Mouse (Mus musculus) small intestine, adult 2 months (tissue): ENCODE data around the gene Kirrel3. TPM values are rescaled to one million over a fixed set of nuclear protein-coding genes. Genes with fewer than 3 reads are reported as not detected.

Source experiments
- H3K27ac ChIP-seq: fragments of 200-500 bp; 2 replicates; pipeline ENCODE4 v1.5.1; 2012; ENCODE audit warnings: low read depth, low read length, control low read depth, inconsistent platforms; ENCODE audit not compliant: insufficient read depth
- H3K27me3 ChIP-seq: fragments of 200-500 bp; 2 replicates; pipeline ENCODE4 v1.6.1; 2012; ENCODE audit warnings: mild to moderate bottlenecking, moderate library complexity, low read length, inconsistent platforms; ENCODE audit not compliant: control insufficient read depth, insufficient read depth
- H3K36me3 ChIP-seq: fragments of 200-500 bp; 2 replicates; pipeline ENCODE4 v1.6.1; 2012; ENCODE audit warnings: mild to moderate bottlenecking, low read length, control low read depth, inconsistent platforms; ENCODE audit not compliant: control insufficient read depth, insufficient read depth
- H3K4me1 ChIP-seq: fragments of 200-500 bp; 2 replicates; pipeline ENCODE4 v1.6.1; 2012; ENCODE audit warnings: low read length, inconsistent platforms, mixed read lengths; ENCODE audit not compliant: control insufficient read depth, insufficient read depth, insufficient read length
- H3K4me3 ChIP-seq: fragments of 200-500 bp; 2 replicates; pipeline ENCODE4 v1.5.1; 2012; ENCODE audit warnings: low read depth, mild to moderate bottlenecking, control low read depth, inconsistent platforms, low read length, moderate library complexity
- CTCF ChIP-seq: fragments of 200-500 bp; IDR thresholded peaks from 2 replicates; pipeline ENCODE4 v1.5.1; 2012; ENCODE audit warnings: low read depth, mild to moderate bottlenecking, control low read depth, inconsistent platforms, low read length, moderate library complexity, mixed read lengths; ENCODE audit not compliant: insufficient replicate concordance, insufficient read length; ENCODE audit errors: extremely low read depth
- POLR2A ChIP-seq: fragments of 200-500 bp; IDR thresholded peaks from 2 replicates; pipeline ENCODE4 v1.6.1; 2012; ENCODE audit warnings: low read depth, mild to moderate bottlenecking, control low read depth, inconsistent platforms, low read length, moderate library complexity
- WGBS: fragments of 180-500 bp; shearing (Covaris S2); methylation state at CpG from one replicate; pipeline ENCODE4 v1.1.7; 2018; 5-methylcytosine and 5-hydroxymethylcytosine counted together
- polyA plus RNA-seq: library from polyadenylated mRNA; depleted of rRNA; stranded (reverse); fragments of >200 nt; gene quantifications from 2 replicates; pipeline ENCODE4 v1.2.3, GENCODE M21; 2012

The Kirrel3 gene
- polyA plus RNA-seq, 1 experiment, result 0.22 TPM

DNA sequence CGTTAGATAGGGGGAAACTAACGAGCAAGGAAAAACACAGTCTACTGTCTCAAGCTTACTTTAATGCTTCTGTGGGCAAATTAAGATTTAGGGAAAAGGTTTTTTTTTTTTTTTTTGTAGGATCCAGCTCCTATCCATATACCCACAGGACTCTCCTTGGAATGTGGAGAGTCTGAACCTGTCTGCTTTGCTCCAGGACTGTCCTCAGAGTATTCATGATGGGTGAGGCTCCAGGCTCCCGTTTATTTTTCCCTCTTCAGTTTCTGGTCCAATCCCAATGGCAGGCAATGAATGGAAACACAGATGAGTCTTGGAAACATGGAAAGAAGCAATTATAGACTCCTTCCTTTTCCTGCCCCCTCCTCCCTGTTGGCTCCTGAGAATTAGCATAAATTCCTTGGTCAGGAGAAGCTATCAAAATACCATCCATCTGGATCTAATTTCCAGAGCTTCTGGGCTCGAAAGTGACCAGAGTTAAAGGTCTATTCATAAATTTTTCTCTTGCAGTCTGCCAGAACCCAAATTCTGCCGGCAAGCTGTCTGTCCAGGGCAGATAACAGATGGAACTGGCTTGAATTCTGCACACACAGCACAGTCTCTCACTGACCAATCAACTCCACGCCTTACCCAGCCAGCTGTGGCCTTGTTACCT is 312.1 kb downstream of the Kirrel3 start:
- TF ChIP-seq CTCF (no peak), POLR2A (no peak)
- 61% methylated on average over 6 of the region's 6 CpGs for WGBS
- Histone ChIP-seq H3K4me1 (no peaks in the 10 kb centered on the region), H3K4me3 (no peak overlapping the region), H3K27me3 (no peaks in the 10 kb centered on the region), H3K27ac (no peak overlapping the region), H3K36me3 (no peaks in the 10 kb centered on the region)

- 77% methylated on average over 6 of the region's 6 CpGs for WGBS
- no peaks in the 10 kb centered on the region for H3K36me3 ChIP-seq
- TF ChIP-seq CTCF, result no peak
- TF ChIP-seq POLR2A, result no peak
These were observed 316.0 kb downstream of the Kirrel3 start for GRCm38 (mm10) chr9:34801662-34802061.

GRCm38 (mm10) chr9:34806854-34807253 is 321.2 kb downstream of the Kirrel3 start:
- Histone ChIP-seq H3K4me1 (no peaks in the 10 kb centered on the region), H3K27me3 (no peaks in the 10 kb centered on the region), H3K36me3 (no peaks in the 10 kb centered on the region), H3K27ac (no peak overlapping the region), H3K4me3 (no peak overlapping the region)
- 84% methylated on average over 3 of the region's 3 CpGs for WGBS
- TF ChIP-seq CTCF (no peak), POLR2A (no peak)

More at GRCm38 (mm10) chr9:34801662-34802061, 316.0 kb downstream of the Kirrel3 start:
- no peaks in the 10 kb centered on the region for H3K4me1 ChIP-seq
- no peak overlapping the region for H3K27ac ChIP-seq
- no peak overlapping the region for H3K4me3 ChIP-seq
- no peaks in the 10 kb centered on the region for H3K27me3 ChIP-seq

- WGBS, result 78% methylated on average over 5 of the region's 5 CpGs
- Histone ChIP-seq H3K4me1 (no peaks in the 10 kb centered on the region), H3K36me3 (no peaks in the 10 kb centered on the region), H3K27ac (no peak overlapping the region), H3K27me3 (no peaks in the 10 kb centered on the region), H3K4me3 (no peak overlapping the region)
- no peak for TF ChIP-seq CTCF
- no peak for TF ChIP-seq POLR2A
These were observed 324.4 kb downstream of the Kirrel3 start for GRCm38 (mm10) chr9:34809993-34810513.

DNA sequence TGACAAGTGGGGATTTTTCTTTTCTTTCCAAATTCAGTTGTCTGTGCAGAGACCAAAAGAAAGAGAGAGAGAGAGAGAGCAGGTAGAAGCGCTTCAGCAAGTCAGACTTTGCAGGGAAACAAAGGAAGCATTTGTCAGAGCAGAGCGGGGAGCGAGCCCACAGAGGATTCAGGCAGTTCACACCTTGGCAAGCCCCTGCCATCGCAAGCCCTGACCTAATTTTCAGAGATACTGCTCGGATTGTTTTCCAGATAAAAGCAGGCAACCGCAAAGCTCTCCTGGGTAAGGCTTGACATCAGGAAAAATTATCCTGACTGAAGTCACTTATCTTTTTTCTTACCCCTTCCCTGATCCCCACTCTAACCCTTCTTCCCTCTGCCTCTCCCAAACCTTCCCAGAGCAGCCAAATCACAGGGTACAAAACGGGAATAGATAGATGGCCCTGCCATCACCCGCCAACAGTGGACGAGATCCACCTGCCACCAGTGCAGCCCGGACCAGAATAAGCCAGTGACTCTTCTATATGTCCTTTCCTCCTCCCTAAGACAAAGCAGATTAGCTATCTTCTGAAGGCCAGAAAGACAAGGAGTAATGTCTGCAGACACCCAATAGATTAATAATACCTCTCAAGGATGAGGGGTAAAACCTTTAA is 332.8 kb downstream of the Kirrel3 start:
- 28% methylated on average over 10 of the region's 10 CpGs for WGBS

GRCm38 (mm10) chr9:34824358-34825088 is 338.8 kb downstream of the Kirrel3 start:
- Histone ChIP-seq H3K36me3 (no peaks in the 10 kb centered on the region), H3K4me3 (no peak overlapping the region), H3K27ac (no peak overlapping the region), H3K4me1 (no peaks in the 10 kb centered on the region), H3K27me3 (peaks cover 2% of the 10 kb centered on the region; the same call in 1 of the 2 replicates)
- TF ChIP-seq POLR2A (no peak), CTCF (no peak)
- WGBS, result 77% methylated on average over 18 of the region's 18 CpGs

More for the DNA sequence above, 332.8 kb downstream of the Kirrel3 start:
- no peaks in the 10 kb centered on the region for H3K4me1 ChIP-seq
- H3K27ac ChIP-seq, result no peak overlapping the region
- no peaks in the 10 kb centered on the region for H3K36me3 ChIP-seq
- no peaks in the 10 kb centered on the region for H3K27me3 ChIP-seq
- TF ChIP-seq CTCF (no peak), POLR2A (no peak)
- no peak overlapping the region for H3K4me3 ChIP-seq

DNA sequence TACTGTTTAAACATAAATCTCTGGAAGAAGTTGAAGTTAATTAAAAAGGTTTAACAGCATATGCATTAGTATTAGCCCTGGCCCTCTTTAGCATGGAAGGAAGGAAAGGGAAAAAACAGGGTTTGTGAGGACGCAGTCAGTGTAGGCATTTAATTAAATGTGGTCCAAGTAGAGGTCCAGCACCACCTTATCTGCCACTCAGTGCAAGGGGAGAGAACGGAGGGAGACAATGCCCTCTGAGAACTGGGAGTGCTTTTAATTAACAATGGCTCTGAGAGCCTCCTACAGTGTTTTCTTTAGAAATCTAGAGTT is 339.4 kb downstream of the Kirrel3 start:
- H3K27ac ChIP-seq, result no peak overlapping the region
- 48% methylated on average over 2 of the region's 2 CpGs for WGBS
- no peak overlapping the region for H3K4me3 ChIP-seq
- H3K27me3 ChIP-seq, result peaks cover 2% of the 10 kb centered on the region; the same call in 1 of the 2 replicates
- no peak for TF ChIP-seq CTCF
- TF ChIP-seq POLR2A, result no peak
- no peaks in the 10 kb centered on the region for H3K36me3 ChIP-seq
- no peaks in the 10 kb centered on the region for H3K4me1 ChIP-seq
